Mouse (Mus musculus) adrenal gland, adult (tissue): ENCODE data around the gene Gm10638.

Experiments
- DNase-seq, 2 experiments: peaks; one replicate each; pipeline ENCODE4 v3.0.0; 2022 to 2023; ENCODE audit warnings: low spot score in 1 of 2; ENCODE audit not compliant: inconsistent age in 2 of 2

Gm10638 gene

GRCm38 (mm10) chr8:86735446-86736111 is 9.9 kb upstream of the Gm10638 start:
- no peak for DNase-seq

- DNase-seq: no peak
Measured at GRCm38 (mm10) chr8:86740899-86741298, 4.6 kb upstream of the Gm10638 start.

GRCm38 (mm10) chr8:86741627-86742026 is 3.9 kb upstream of the Gm10638 start:
- DNase-seq: no peak

- peak in 1 of 2 experiments; percentile 59 for DNase-seq
Measured at GRCm38 (mm10) chr8:86742605-86743345, 2.7 kb upstream of the Gm10638 start.

- peak in 1 of 2 experiments; percentile 57 for DNase-seq
Measured at GRCm38 (mm10) chr8:86744313-86745220, 932 bp upstream of the Gm10638 start.

- DNase-seq: peak; percentile 96 to 98
Measured at GRCm38 (mm10) chr8:86745935-86746441, 489 bp downstream of the Gm10638 start.

- DNase-seq: peak in 1 of 2 experiments; percentile 57
Measured at GRCm38 (mm10) chr8:86746511-86746910, 1.0 kb downstream of the Gm10638 start.

- DNase-seq: peak; percentile 65 to 78
Measured at GRCm38 (mm10) chr8:86749842-86750241, 4.3 kb downstream of the Gm10638 start.

- peak; percentile 41 to 78 for DNase-seq
Measured at GRCm38 (mm10) chr8:86756948-86757733, 11.6 kb downstream of the Gm10638 start.

GRCm38 (mm10) chr8:86758651-86759050 is 13.2 kb downstream of the Gm10638 start:
- no peak for DNase-seq

GRCm38 (mm10) chr8:86759090-86759491 is 13.6 kb downstream of the Gm10638 start:
- DNase-seq: no peak

GRCm38 (mm10) chr8:86760746-86761145 is 15.2 kb downstream of the Gm10638 start:
- no peak for DNase-seq

- DNase-seq: no peak
Measured at GRCm38 (mm10) chr8:86762806-86763205, 17.3 kb downstream of the Gm10638 start.

GRCm38 (mm10) chr8:86765155-86765554 is 19.7 kb downstream of the Gm10638 start:
- no peak for DNase-seq

GRCm38 (mm10) chr8:86765669-86766068 is 20.2 kb downstream of the Gm10638 start:
- DNase-seq: no peak

- peak in 1 of 2 experiments; percentile 71 for DNase-seq
Measured at GRCm38 (mm10) chr8:86766548-86767211, 21.2 kb downstream of the Gm10638 start.

- peak; percentile 84 to 93 for DNase-seq
Measured at GRCm38 (mm10) chr8:86768499-86768898, 23.0 kb downstream of the Gm10638 start.

- DNase-seq: peak in 1 of 2 experiments; percentile 58
Measured at GRCm38 (mm10) chr8:86769945-86770715, 24.6 kb downstream of the Gm10638 start.

- peak in 1 of 2 experiments; percentile 48 for DNase-seq
Measured at GRCm38 (mm10) chr8:86779207-86779606, 33.7 kb downstream of the Gm10638 start.
